Mouse (Mus musculus): ENCODE results near the gene 1110032A03Rik. TPM values are rescaled to one million over a fixed set of nuclear protein-coding genes. Genes with fewer than 3 reads are reported as not detected.
A peak's percentile ranks its signal among the peaks of the same experiment; 100 is the strongest.

Gene 1110032A03Rik
- 10 to 100 TPM; 47.5 to 69.0 TPM for total RNA-seq (2021)
- long read RNA-seq, experiment 1, transcript 1110032A03Rik-201 (4 exons, 2,082 nt): major isoform, 11 of 13 reads
- long read RNA-seq, experiment 1, partial matches to known transcripts: 0 of 13 reads
- long read RNA-seq, experiment 1, other reads (novel, unspliced or antisense): 0 of 13 reads
- long read RNA-seq, experiment 2, transcript 1110032A03Rik-201 (4 exons, 2,082 nt): major isoform, 31 of 39 reads
- long read RNA-seq, experiment 2, partial matches to known transcripts: 3 of 39 reads
- long read RNA-seq, experiment 2, other reads (novel, unspliced or antisense): 4 of 39 reads

DNA sequence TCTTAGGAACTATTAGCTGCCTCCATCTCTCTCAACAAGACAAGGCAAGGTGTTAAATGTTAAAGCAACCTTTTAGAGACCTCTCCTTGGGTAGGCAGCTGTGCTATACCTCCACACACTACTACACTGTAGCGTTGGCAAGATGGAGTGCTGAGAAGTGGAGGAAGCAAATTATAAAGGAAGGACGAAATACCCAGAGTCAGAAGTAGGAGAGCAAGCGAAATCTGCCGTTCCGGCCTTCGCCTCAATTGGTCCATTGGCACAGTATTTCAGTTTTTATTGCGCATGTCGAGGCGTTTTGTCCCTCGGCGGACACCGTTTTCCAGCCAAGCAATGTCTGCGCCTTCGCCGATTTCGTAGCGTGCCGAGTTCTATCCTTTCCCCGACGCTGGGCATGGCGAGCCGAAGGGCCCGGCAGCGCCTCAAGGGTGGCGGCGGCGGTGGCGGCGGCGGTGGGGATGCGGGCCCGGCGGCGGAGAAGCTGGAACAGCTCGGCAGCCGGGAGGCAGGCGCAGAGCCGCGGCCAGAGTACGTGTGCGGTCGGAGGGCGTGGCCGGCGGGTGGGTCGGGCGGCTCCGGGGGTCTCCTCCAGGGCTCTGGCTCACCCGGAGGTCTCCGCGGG, at the start of gene 1110032A03Rik, which contains the start of gene Alg9:
Gene 1110032A03Rik (minus strand): TSS at position 530 of the 622 bp plus-strand sequence.
Gene Alg9 (plus strand): TSS at position 29 of the 622 bp plus-strand sequence.
- peak; percentile 93 for DNase-seq (ENCODE audit: low spot score in 2 of 2)

DNA sequence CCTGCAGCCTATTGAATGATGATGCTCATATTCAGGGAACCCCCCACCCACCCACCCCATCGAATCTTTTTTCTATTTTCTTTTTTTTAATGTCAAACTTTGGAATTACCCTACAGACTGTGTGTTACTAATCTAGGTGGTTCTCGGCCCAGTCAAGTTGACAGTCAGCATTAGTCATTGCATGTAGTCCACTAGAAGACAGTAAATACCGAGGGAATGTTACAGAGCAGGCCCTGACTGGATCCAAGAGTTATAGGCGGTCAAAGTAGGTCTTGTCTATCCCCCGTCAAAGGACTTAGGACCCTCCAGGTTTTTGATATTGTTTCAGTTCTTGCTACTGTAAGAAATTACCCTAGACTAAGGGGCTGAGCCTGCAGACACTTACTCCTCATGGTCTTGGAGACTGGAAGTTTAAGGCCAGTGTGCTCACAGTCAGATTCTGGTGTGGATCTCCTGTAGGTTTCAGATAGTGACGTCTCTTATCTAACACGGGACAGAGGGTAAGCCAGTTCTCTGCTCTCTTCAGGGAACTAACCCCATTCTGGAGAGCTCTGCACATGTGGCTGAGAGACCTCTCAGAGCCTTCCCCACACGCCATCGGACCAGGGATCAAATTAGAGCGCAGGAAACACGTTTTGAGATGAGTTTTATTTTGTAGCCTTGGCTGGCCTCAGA, 48.6 kb upstream of the 1110032A03Rik start:
- no peak for DNase-seq (ENCODE audit: low spot score in 2 of 2)

DNA sequence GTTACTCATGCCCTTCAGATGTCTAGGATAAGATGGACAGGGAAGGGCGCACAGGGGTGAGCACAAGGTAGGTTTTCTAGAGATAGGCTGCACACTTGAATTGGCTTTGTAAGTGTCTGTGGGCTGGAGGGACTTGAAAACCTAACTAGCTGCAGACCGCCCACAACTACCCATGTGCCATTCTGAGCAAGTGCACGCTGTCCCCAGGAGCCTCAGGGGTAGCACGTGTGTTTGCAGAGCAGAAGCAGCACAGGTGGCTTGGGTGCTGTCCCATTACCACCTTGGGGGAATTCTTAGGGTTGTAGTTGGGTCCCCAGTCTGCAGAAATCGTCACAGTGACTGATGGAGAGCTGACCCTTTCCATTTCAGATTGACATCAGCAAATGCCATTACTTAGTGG, 46.9 kb upstream of the 1110032A03Rik start:
- no peak for DNase-seq (ENCODE audit: low spot score in 2 of 2)

DNA sequence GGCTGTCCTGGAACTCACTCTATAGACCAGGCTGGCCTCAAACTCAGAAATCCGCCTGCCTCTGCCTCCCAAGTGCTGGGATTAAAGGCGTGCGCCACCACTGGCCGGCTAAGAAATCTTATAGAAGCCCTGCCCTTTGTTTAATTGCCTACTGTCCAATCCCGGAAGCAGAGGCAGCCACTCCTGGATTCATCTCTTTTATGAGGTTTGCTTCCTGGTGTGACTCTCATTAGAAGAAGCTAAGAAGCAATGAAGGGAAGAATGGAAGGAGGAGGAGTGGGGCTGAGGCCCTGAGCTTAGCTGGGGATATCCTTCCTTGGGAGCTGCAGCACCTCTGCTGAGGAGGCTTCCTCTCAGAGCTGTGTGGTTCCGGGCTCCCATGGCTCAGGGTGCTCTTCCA, 46.3 kb upstream of the 1110032A03Rik start:
- DNase-seq (ENCODE audit: low spot score in 2 of 2): no peak

DNA sequence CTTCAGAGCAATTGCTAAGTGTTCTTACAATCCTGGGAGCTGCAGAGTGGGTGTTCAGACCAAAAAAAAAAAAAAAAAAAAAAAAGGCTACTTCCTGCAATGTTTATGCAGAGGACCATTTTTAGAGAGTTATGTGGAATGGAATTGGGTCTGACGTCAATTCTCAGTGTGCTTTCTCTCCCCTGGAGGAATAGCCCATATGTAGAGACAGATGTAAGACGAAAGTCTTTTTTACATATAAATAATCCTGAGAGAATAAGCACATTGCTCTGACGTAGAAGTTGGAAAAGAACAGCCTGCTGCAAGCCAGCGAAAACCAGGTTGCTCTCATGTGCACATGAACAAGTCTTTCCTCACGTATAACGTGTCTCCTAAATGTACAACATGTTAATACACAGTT, 44.4 kb upstream of the 1110032A03Rik start:
- no peak for DNase-seq (ENCODE audit: low spot score in 2 of 2)

DNA sequence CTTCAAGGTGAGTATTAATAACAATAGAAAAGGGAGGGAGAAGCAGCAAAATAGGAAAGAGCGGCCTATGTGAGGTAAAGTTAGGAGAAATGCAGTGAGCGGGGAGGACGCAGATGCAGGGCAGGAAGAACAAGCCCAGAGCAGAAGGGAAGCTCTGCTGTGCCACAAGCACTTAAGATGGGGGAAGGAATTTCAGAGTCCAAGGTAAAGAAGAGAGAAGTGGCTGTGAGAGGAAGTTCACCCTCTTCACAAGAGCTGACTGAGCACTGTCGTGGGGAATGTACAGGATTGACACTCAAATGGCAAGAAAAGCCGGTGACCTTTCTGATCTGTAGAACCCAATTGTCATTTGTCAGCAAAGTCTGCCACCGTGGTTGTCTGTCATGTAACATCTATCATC, 42.7 kb upstream of the 1110032A03Rik start:
- no peak for DNase-seq (ENCODE audit: low spot score in 2 of 2)

DNA sequence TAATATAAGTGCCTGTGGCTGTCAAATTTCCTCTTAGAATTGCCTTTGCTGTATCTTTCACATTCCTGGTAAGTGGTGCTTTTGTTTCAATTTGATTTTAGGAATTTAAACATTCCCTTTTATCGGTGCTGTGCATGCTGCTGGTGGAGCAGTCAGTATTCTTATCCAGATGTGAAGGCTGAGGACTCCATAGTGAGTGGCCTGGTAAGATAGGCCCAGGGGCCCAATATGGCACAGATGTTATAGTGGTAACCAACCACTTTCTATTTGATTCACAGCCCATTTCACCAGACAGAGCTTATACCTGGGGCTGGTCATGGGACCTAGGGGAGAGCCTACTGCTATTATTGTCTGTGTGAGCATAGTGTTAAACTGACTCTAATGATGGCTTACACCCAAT, 41.2 kb upstream of the 1110032A03Rik start:
- DNase-seq (ENCODE audit: low spot score in 2 of 2): no peak

DNA sequence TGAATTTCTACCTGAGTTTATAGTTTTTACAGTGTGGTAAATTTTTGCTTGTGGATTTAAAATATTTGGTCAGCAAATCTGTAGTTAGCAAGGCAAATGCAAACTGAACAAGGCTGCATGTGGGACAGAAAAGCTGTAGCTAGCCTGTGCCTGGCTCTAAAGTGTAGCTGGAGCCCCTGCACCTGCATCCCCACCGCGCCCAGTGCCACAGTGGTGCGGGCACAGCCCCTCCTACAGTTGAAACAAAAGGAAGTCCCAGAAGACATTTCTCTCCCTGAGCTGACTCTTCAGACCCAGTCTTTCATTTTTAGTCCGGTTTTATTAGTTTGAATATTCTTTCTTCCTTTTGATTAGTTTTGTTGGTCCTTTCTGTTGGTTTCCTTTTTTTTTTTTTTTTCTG, 40.3 kb upstream of the 1110032A03Rik start:
- DNase-seq (ENCODE audit: low spot score in 2 of 2): no peak

DNA sequence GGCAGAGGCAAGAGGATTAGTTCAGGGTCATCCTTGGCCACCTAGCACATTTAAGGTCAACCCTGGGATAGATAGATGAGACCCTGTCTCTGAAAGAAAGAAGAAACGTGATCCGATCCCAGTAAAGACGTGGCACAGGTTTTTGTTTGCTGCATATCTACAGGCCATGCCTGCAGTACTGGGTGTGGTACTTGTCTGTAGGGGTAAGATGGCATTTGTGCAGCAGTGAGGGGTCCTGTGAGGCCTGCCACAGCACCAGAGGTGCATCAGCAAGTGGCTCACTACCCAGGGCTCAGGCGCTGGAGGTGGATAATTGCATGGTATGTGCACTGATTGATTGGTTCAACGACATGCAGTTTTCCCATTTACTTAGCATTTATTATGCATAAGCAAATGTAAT, 38.5 kb upstream of the 1110032A03Rik start:
- DNase-seq (ENCODE audit: low spot score in 2 of 2): no peak

DNA sequence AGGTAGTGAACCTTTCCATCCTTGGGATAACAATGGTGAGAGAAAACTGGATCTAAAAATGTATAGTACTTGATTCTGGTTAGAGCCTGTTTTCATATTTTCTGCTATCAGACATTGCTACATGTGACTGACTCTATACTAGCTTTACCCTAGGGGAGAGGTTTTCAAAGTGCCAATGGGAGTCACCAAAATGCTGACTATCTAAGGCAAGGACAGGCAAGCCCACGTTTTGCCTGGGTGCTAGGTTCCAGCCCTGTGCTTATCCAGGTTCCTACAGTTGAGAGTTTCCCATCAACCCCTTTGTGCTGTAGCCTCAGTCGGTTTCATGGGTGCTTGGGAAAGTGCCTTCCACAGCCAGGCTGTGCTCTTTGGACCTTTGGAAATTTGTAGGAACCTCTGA, 36.4 kb upstream of the 1110032A03Rik start:
- no peak for DNase-seq (ENCODE audit: low spot score in 2 of 2)

DNA sequence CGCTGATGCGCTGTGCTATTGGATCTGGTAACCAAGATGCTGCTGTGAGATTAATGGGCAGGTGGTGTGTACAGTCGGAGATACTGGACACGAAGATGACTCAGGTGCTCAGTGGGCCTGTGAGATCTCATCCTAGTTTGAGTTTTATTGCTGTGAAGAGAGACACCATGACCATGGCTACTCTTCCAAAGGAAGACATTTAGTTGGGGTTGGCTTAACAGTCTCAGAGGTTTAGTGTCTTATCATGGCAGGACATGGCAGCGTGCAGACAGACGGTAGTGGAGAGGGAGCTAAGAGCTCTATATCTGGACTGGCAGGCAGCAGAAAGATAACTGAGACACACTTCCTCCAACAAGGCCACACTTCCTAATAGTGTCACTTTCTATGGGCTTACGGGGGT, 35.9 kb upstream of the 1110032A03Rik start:
- no peak for DNase-seq (ENCODE audit: low spot score in 2 of 2)

DNA sequence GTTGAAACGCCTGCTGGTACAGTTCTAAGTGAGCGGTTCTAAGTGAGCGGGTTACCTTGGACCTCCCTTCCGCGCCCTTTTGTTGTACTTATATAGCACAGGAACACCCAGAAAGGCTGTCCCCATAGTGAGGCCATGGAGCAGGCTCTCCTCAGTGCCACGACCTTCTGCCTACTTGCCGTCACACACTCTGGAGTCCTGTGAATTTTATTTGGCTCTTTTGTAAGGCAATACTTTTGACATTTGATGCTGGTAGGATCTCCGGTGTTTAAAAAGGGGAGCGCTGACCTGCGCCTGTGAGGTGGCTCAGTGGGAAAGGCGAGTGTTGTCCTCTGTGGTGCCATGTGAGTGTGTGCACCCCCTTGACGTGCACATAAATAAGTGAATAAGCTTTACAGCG, 33.8 kb upstream of the 1110032A03Rik start:
- no peak for DNase-seq (ENCODE audit: low spot score in 2 of 2)

DNA sequence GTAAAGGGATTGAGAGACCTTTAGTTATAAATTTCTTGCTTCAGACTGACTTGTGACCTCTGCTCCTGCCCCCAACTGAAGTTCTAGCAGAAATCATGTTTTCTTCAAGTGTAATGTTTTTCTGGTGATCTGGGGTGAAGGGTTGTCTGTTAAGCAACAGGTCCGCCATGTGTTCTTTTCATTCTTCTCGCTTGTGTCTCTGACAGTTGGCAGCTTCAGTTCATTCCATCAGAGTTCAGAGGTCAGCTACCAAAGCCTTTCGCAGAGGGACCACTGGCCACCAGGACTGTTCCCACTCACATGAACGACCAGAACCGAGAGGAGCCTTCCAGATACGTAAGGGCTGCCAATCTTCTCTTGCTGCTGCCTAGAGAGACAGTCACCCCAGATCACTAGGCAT, 33.2 kb upstream of the 1110032A03Rik start:
- no peak for DNase-seq (ENCODE audit: low spot score in 2 of 2)

DNA sequence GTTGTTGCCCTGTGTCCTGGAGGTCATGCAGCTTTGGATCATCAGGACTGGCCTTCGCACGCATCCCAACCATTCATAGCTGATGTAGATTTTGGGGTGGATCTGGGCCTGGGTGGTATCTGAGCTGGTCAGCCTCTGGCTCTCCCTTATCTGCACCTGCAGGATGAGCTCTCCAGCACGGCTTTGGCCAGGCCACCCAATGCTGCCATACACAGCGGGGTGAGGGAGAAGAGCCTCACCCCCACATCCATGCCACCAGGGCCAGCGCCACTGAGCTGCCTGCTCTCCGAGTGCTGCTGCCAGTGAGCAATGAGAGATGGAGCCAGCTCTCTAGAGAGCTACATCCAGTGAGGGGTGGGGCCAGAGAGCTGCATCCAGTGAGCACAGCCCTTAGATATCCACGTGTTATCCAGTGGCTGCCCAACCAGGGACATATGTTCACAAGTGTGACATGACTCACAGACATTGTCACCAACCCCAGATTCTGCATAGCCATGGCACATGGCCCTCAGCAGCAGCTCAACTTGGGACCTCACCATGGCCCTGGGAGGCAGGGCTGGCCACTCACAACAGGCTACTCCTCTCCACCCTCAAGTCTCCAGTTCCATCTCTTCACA, 27.8 kb upstream of the 1110032A03Rik start:
- DNase-seq (ENCODE audit: low spot score in 2 of 2): no peak

DNA sequence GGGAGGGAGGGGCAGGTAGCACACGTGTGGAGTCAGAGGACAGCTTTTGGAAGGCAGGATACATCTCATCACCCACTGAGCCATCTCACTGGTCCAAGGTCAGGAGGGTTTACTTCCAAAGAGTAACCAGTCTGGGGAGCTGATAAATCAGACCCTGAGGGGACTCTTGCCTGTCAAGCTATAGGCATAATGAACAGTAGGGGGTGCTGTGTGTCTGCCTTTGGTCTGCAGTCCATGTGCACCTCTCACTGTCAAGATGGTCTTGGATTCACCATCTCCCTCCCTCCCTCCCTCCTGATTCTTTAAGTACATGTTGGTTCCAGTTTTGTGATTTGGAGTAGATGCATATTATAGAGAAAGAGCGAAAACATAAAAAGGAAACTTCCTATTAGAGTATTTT, 25.7 kb upstream of the 1110032A03Rik start:
- no peak for DNase-seq (ENCODE audit: low spot score in 2 of 2)

DNA sequence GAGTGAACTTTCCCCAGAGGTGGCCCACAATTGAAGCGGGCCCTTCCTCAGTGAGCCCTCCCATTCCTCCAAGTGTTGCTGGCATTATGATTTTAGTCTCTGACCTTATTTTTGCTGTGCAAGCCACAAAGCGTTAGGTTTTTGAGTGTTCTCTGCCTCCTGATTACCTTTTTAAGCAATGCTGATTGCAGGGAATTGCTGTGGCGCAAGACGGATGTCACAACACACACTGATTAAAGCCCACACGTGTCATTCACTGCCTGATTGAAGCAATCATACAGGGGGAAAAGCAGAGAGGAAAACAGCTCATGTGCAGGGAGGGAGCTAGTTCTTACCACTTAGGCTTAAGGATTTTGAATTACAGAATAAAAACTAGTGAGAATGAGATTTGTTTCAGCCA, 23.0 kb upstream of the 1110032A03Rik start:
- peak in 1 of 2 experiments; percentile 11 for DNase-seq (ENCODE audit: low spot score in 2 of 2)

DNA sequence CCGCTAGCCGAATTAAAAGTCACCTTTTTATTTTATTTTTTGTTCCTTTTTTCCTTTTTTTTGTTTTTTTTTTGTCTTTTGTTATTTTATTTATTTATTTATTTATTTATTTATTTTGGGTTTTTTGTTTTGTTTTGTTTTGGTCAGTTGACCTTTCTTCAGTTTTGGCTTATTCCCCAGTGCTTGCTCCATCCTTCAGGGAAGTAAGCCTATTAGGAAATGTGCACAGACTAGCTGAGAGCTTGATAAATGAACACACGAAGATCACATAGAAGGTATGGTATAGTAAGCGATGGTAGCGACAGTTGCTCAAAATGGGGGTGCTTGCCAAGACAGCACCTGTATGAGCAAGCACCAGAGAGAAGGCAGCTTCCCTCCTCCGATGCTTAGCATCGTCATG, 22.3 kb upstream of the 1110032A03Rik start:
- DNase-seq (ENCODE audit: low spot score in 2 of 2): no peak

DNA sequence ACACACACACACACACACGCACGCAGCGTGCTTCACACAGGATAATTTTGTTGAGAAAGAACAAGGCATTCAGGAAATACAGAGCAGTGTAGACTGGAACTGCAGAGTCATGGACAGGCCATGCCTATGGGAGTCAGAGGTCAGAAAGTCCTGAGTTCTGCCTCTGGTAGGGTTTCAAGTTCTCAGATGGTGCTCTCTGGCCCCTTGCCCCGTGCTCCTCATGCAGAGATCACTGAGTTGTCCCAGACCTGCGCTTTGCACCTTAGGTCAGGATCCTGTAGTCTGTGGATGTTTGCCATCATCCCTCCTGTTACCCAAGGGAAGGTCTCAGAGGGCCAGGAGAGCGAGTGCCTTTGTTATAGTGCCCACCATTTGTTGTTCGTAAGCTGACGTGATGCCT, 21.5 kb upstream of the 1110032A03Rik start:
- no peak for DNase-seq (ENCODE audit: low spot score in 2 of 2)

DNA sequence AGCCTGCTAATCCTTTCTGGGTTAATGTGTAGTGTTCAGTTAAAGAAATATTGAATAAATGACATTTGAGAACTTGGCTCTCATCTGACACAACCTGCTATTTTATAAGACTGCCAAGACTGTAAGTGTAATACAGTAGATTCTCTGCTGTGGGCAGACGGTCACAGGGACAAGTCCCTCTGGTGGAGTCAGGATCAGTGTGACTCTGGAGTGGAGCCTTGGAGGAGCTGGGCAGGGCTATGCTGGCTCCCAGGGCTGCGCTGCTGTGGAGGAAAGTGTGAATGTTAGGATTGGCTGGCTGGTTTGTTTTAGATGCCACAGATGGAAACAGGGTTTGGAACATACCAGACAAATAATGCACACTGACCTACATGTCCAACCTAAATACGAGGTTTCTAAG, 19.9 kb upstream of the 1110032A03Rik start:
- no peak for DNase-seq (ENCODE audit: low spot score in 2 of 2)

DNA sequence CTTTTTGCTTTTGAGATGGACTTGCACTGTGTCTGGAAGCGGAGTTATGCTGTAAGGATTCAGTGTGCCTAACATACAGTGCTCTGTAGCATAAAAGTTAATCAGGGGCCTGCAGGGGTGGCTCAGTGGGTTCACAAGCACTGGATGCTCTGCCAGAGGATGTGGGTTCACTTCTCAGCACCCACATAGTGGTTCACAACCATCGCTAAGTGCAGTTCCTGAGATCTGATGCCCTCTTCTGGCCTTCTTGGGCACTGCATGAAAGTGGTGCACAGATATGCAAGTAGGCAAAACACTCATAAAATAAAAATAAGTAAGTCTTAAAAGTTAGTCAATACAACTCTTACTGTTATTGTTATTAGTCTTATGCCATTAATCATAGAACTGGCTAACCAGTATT, 6.8 kb upstream of the 1110032A03Rik start:
- peak; percentile 23 to 50 for DNase-seq (ENCODE audit: low spot score in 2 of 2)

DNA sequence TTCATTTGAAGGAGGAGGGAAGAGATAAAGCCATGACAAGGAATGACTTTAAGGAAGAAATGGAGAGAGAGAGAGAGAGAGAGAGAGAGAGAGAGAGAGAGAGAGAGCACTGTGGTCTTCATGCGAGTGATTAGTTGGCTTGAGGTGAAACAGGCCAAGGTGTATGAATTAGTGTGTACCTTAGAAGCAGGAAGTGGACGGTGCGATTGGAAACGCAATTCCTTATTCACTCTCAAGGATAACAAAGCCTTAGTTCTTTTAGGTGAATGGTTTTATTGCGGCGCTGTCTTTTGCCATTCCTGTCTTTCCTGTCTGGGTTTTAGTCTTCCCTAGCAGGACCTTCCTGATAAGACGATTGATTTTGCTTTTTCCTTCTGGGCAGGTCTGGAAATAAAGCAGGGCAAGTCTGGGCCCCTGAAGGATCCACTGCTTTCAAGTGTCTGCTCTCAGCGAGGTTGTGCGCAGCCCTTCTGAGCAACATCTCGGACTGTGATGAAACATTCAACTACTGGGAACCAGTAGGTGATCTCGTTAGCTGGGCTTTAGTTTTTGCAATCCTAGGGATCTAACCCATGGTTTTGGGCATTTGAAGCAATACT, 941 bp upstream of the 1110032A03Rik start:
- DNase-seq (ENCODE audit: low spot score in 2 of 2): no peak

Measured in adrenal gland, adult 18-20 months (tissue).